Mouse (Mus musculus): Measurements from ENCODE around the gene Gm10964. TPM values are rescaled to one million over a fixed set of nuclear protein-coding genes. Genes with fewer than 3 reads are reported as not detected.
"Not testable (repeated sequence)": the region's sequence is repeated elsewhere in the genome, so short reads cannot be mapped to it uniquely, and the experiment has no call there.

Gm10964 gene
- polyA plus RNA-seq, 1 experiment from 2014 or later = not detected

DNA sequence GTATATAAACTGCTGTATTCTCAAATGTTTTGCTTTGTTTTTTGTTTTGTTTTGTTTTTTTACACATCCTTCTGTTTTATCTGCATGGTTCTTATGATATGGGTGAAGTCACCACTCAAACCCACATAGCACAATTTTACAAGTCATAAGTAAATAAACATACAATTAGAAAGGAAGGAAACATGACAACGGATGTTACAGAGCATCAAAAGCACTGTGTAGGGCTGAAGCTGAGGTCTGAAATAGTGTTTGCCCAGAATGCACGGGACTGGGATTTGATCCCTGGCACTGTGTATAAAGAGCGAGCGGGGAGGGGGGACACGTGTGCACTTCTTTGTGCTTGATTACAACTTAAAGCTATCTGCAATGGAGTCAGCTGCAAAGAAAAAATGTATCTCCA lies 41.6 kb downstream of the Gm10964 start:
- DNase-seq (ENCODE audit: low spot score) (no peak), ATAC-seq (no peak)
- Histone ChIP-seq H3K36me3 (ENCODE audit: control insufficient read depth, insufficient read depth, low read length) (peaks cover 15% of the 10 kb centered on the region), H3K4me1 (ENCODE audit: control insufficient read depth, insufficient read depth, low read length) (no peaks in the 10 kb centered on the region), H3K9me3 (replicated peaks; ENCODE audit: control insufficient read depth, low read length) (no peaks in the 10 kb centered on the region), H3K27me3 (replicated peaks; ENCODE audit: control insufficient read depth, insufficient read depth, low read length) (no peaks in the 10 kb centered on the region), H3K9ac (ENCODE audit: low read length) (no peak overlapping the region), H3K4me3 (ENCODE audit: low read depth, low read length) (no peak overlapping the region), H3K27ac (ENCODE audit: low read depth, low read length) (no peak overlapping the region), H3K4me2 (ENCODE audit: low read length) (no peak overlapping the region)
- 83% methylated on average over 5 of the region's 5 CpGs for WGBS

DNA sequence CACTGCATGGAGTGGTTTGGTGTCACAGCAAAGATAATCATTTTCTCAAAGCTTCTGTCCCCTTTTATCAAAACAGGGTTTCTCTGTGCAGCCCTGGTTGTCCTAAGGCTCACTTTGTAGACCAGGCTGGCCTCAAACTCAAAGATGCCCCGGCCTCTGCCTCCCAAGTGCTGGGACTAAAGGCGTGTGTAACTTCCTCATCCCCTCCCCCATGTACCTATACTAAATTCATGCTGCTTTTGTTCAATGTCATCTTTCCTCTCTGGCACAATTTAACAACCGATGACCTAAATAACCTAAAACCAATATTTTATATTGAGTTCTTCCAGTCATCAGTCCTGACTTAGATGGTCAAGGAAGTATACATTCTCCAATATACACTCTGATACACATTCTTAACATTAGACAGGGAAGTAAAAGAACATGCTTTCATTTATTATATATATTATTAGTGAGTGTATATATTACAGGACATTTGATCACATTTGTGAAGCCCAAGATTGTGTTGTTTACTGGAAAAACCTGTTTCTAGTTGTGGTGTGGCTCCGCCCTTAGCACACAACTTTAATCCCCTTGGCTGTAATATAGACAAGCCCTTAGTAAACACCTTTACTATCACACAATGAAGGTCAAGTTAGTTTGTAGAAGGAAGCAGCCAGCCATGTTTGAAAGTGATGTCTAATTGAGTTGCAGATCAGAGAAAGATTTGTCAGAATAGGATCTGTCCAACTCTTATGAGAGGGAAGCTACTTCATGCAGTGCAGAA lies 43.9 kb downstream of the Gm10964 start:
- H3K4me3 ChIP-seq (ENCODE audit: low read depth, low read length) = no peak overlapping the region
- DNase-seq (ENCODE audit: low spot score) = no peak
- H3K9ac ChIP-seq (ENCODE audit: low read length) = no peak overlapping the region
- H3K36me3 ChIP-seq (ENCODE audit: control insufficient read depth, insufficient read depth, low read length) = 0 out of 2 replicates have a peak, but pooled peaks cover 4% of the 10 kb centered on the region
- H3K4me2 ChIP-seq (ENCODE audit: low read length) = no peak overlapping the region
- no peak overlapping the region for H3K27ac ChIP-seq (ENCODE audit: low read depth, low read length)
- WGBS = 95% methylated on average over 4 of the region's 4 CpGs
- H3K27me3 ChIP-seq (replicated peaks; ENCODE audit: control insufficient read depth, insufficient read depth, low read length) = no peaks in the 10 kb centered on the region
- H3K4me1 ChIP-seq (ENCODE audit: control insufficient read depth, insufficient read depth, low read length) = no peaks in the 10 kb centered on the region
- no peak for ATAC-seq
- H3K9me3 ChIP-seq (replicated peaks; ENCODE audit: control insufficient read depth, low read length) = no peaks in the 10 kb centered on the region

DNA sequence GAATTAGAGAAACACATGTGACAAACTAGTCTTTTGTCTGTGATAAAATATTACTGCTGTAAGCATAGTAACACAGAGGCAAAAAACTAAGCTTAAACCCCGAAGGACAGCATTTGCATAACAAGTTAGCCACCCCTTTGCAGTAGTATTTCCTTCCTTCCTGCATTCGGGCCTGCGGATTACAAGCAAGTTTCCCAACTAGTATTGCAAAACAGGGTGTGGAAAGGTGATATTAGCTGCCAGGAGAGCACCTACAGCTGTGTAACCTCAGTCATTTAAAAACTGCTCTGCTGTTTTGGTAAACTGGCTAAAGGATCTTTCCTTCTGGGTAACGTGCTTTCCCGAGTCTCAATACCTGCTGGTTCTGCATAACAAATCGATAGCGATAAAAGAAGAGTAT lies 48.1 kb downstream of the Gm10964 start:
- Histone ChIP-seq H3K4me2 (ENCODE audit: low read length) (no peak overlapping the region), H3K27me3 (replicated peaks; ENCODE audit: control insufficient read depth, insufficient read depth, low read length) (no peaks in the 10 kb centered on the region), H3K4me1 (ENCODE audit: control insufficient read depth, insufficient read depth, low read length) (peaks cover 17% of the 10 kb centered on the region), H3K27ac (ENCODE audit: low read depth, low read length) (no peak overlapping the region), H3K9ac (ENCODE audit: low read length) (no peak overlapping the region), H3K36me3 (ENCODE audit: control insufficient read depth, insufficient read depth, low read length) (no peaks in the 10 kb centered on the region), H3K4me3 (ENCODE audit: low read depth, low read length) (no peak overlapping the region), H3K9me3 (replicated peaks; ENCODE audit: control insufficient read depth, low read length) (no peaks in the 10 kb centered on the region)
- no peak for ATAC-seq
- 66% methylated on average over 7 of the region's 7 CpGs for WGBS
- no peak for DNase-seq (ENCODE audit: low spot score)

DNA sequence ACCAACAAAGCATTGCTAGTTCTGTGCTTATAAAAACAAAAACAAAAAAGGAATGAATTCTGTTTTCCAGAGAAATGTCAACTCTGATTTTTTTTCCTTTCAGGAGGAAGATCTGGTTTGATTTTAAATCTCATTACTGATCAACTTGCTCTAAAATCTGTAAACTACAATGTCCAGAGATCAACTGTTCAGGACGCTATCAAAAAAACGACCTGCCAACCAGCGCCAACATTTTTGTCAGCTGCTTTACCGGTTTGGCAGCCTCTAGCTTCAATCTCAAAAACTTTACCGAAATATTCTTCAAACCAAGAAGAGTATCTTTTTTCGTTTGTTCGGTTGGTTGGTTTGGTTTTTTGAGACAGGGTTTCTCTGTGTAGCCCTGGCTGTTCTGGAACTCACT lies 49.9 kb downstream of the Gm10964 start:
- Histone ChIP-seq H3K27ac (ENCODE audit: low read depth, low read length) (no peak overlapping the region), H3K36me3 (ENCODE audit: control insufficient read depth, insufficient read depth, low read length) (no peaks in the 10 kb centered on the region), H3K4me2 (ENCODE audit: low read length) (peak overlapping the region; percentile 87), H3K27me3 (replicated peaks; ENCODE audit: control insufficient read depth, insufficient read depth, low read length) (no peaks in the 10 kb centered on the region), H3K4me1 (ENCODE audit: control insufficient read depth, insufficient read depth, low read length) (peaks cover 17% of the 10 kb centered on the region), H3K4me3 (ENCODE audit: low read depth, low read length) (no peak overlapping the region), H3K9me3 (replicated peaks; ENCODE audit: control insufficient read depth, low read length) (no peaks in the 10 kb centered on the region), H3K9ac (ENCODE audit: low read length) (no peak overlapping the region)
- DNase-seq (ENCODE audit: low spot score) = no peak
- WGBS = 83% methylated on average over 7 of the region's 7 CpGs
- ATAC-seq = no peak

DNA sequence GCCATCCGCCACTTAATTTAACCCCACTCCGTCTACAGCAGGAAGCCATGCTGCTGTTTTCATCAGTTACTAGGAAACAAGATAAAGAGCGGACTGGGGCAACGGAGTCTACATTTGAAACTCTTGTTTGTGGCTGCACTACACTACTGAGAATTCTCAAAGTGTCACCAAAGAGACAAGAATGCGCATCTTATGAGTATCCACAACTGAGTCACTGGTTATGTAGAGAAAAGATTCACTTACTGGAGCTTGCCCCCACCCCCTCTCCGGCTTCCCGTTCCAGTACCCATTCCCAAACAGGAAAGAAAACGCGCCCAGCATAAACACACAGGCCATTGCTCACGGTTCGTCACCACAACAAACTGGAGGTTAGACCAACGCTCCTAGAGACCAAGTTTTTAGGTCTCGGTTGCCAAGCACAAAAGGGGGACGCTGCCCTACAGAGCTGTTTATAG lies 50.8 kb downstream of the Gm10964 start:
- H3K36me3 ChIP-seq (ENCODE audit: control insufficient read depth, insufficient read depth, low read length) = no peaks in the 10 kb centered on the region
- H3K9me3 ChIP-seq (replicated peaks; ENCODE audit: control insufficient read depth, low read length) = no peaks in the 10 kb centered on the region
- no peak for ATAC-seq
- H3K4me1 ChIP-seq (ENCODE audit: control insufficient read depth, insufficient read depth, low read length) = peaks cover 17% of the 10 kb centered on the region
- peak overlapping the region; percentile 93 for H3K4me3 ChIP-seq (ENCODE audit: low read depth, low read length)
- peak; percentile 29 for DNase-seq (ENCODE audit: low spot score)
- peak overlapping the region; percentile 87; the same call in 1 of the 2 replicates for H3K27ac ChIP-seq (ENCODE audit: low read depth, low read length)
- peak overlapping the region; percentile 96 for H3K9ac ChIP-seq (ENCODE audit: low read length)
- 3% methylated on average over 14 of the region's 14 CpGs for WGBS
- H3K4me2 ChIP-seq (ENCODE audit: low read length) = peak overlapping the region; percentile 87
- no peaks in the 10 kb centered on the region for H3K27me3 ChIP-seq (replicated peaks; ENCODE audit: control insufficient read depth, insufficient read depth, low read length)

DNA sequence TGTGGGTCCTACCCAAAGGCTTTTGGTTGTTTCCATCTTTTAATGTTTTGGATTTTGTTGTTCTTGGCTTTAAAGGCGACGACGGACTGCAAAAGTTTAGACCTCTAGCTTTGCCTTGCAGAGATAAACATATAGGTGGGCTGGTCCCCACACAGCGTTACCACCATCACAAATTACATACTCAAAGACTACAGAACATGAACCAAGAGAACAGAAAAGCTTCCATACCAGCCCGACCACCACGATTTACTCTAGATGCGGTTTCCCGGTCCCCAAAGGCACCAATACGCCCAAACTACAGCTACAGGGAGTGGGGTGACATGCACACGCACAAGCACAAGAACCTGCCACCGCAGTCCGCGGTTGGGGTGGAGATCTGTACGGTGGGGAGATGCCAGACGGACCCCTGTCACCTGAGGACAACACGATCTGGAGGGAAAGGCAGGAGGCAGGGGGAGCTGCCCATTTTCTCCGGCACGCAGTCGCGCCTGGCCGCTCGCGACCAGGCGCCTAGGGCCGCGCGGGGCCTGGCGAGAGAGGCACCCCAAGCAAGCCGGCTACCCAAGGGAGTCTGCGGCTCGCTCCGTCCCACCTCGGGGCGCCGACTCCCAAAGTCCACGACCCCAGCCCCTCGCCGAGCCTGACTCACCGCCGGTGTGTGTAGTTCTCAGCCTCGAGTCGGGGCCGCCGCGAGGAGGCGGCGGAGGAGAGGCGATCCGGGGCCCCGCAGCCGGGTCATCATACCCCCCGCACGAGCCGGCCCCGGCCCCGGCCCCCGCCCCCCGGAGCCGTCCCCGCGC lies 51.4 kb downstream of the Gm10964 start:
- Histone ChIP-seq H3K9ac (ENCODE audit: low read length) (peak overlapping the region; percentile 96), H3K4me3 (ENCODE audit: low read depth, low read length) (peak overlapping the region; percentile 93), H3K27me3 (replicated peaks; ENCODE audit: control insufficient read depth, insufficient read depth, low read length) (no peaks in the 10 kb centered on the region), H3K36me3 (ENCODE audit: control insufficient read depth, insufficient read depth, low read length) (no peaks in the 10 kb centered on the region), H3K4me2 (ENCODE audit: low read length) (peak overlapping the region; percentile 87), H3K27ac (ENCODE audit: low read depth, low read length) (peak overlapping the region; percentile 87), H3K9me3 (replicated peaks; ENCODE audit: control insufficient read depth, low read length) (no peaks in the 10 kb centered on the region), H3K4me1 (ENCODE audit: control insufficient read depth, insufficient read depth, low read length) (peaks cover 17% of the 10 kb centered on the region)
- under 1% methylated on average over 52 of the region's 61 CpGs for WGBS
- DNase-seq (ENCODE audit: low spot score) = peak; percentile 24
- ATAC-seq = peak; percentile 84

DNA sequence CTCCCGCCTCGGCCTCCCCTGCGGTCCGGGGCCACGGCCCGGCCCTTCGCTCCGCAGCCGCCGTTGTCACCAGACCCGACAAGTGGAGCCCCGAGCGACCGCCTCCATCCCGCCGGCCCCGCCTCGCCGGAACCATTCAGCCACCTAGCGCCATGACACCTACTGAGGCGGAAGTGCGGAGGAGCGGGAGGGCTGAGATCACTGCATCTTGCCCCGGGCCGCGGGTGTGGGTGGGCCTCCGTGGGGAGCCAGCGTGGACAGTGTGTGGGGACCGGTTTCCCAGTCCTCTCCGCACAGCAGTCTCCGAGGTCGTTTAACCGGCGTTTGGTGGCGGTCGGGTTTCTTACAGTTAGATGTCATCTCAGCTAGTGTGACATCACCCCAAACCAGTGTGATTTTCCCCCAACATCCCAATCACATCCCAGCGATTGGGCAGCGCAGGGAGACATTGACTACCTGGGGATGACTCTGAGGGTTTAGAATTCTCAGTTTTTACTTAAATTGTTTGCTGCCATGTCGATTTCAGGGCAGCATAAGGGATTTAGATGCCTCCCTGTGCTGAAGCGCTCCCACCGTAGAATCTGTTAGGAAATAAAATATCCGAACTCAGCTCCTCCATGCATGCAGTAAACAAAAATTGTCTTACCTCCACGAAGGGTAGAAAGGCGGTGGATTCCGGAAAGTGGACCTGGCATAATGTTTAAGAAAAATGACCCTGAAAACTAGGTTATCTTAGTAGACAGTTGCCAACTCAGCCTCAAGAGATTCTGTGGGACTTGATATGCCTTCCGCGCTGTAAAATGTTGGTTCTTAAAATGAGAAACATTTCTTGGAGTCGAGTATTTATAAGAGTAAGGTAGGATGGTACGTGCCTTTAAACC lies 52.3 kb downstream of the Gm10964 start, which contains the start of gene Hipk1:
Gene Hipk1 (minus strand): TSS at position 334 of the 881 bp plus-strand sequence.
- Histone ChIP-seq H3K9ac (ENCODE audit: low read length) (peak within 1 kb of the TSS; percentile 96), H3K4me3 (ENCODE audit: low read depth, low read length) (peak within 1 kb of the TSS; percentile 93)
- 10% methylated on average over 43 of the region's 49 CpGs for WGBS

DNA sequence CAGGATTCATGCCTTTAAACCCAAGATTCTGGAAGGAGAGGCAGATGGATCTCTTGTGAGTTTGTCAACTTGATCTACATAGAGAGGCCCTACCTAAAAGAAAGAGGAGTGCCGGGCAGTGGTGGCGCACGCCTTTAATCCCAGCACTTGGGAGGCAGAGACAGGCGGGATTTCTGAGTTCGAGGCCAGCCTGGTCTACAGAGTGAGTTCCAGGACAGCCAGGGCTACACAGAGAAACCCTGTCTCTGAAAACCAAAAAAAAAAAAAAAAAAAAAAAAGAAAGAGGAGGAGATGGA lies 52.9 kb downstream of the Gm10964 start:
- not testable (repeated sequence) for H3K27me3 ChIP-seq (replicated peaks; ENCODE audit: control insufficient read depth, insufficient read depth, low read length); H3K27ac ChIP-seq (ENCODE audit: low read depth, low read length); H3K36me3 ChIP-seq (ENCODE audit: control insufficient read depth, insufficient read depth, low read length); DNase-seq (ENCODE audit: low spot score); H3K9me3 ChIP-seq (replicated peaks; ENCODE audit: control insufficient read depth, low read length); ATAC-seq; H3K9ac ChIP-seq (ENCODE audit: low read length)
- Histone ChIP-seq H3K4me2 (ENCODE audit: low read length) (peak overlapping the region; percentile 69), H3K4me1 (ENCODE audit: control insufficient read depth, insufficient read depth, low read length) (peaks cover 17% of the 10 kb centered on the region), H3K4me3 (ENCODE audit: low read depth, low read length) (peak overlapping the region; percentile 93; the same call in 1 of the 2 replicates)
- 75% methylated on average over 5 of the region's 5 CpGs for WGBS

More for the DNA sequence above, 52.3 kb downstream of the Gm10964 start, which contains the start of gene Hipk1:
- ATAC-seq (peak; percentile 97), DNase-seq (ENCODE audit: low spot score) (peak; percentile 95)
- Histone ChIP-seq H3K4me1 (ENCODE audit: control insufficient read depth, insufficient read depth, low read length) (peaks cover 17% of the 10 kb centered on the region), H3K4me2 (ENCODE audit: low read length) (peak within 1 kb of the TSS; percentile 87), H3K9me3 (replicated peaks; ENCODE audit: control insufficient read depth, low read length) (no peaks in the 10 kb centered on the region), H3K27me3 (replicated peaks; ENCODE audit: control insufficient read depth, insufficient read depth, low read length) (no peaks in the 10 kb centered on the region), H3K36me3 (ENCODE audit: control insufficient read depth, insufficient read depth, low read length) (no peaks in the 10 kb centered on the region), H3K27ac (ENCODE audit: low read depth, low read length) (peak within 1 kb of the TSS; percentile 87)
